Mouse (Mus musculus) E14TG2a.4 (cell line): ENCODE data around the gene Ppp1r1b.

ENCODE experiments used
- CTCF ChIP-seq: conservative IDR thresholded peaks from 2 replicates; pipeline ENCODE4 v1.5.1; 2014; ENCODE audit warnings: low read length
- NANOG ChIP-seq: IDR thresholded peaks from 2 replicates; pipeline ENCODE4 v1.6.1; 2014; ENCODE audit warnings: borderline replicate concordance, low read length, mixed read lengths
- POU5F1 ChIP-seq: IDR thresholded peaks from 2 replicates; pipeline ENCODE4 v1.6.1; 2014; ENCODE audit warnings: low read length, borderline replicate concordance

GRCm38 (mm10) chr11:98320381-98320780 is 27.8 kb upstream of the Ppp1r1b start:
- TF ChIP-seq CTCF (no peak), POU5F1 (no peak), NANOG (no peak)
